ENCODE assay signal across 8 mouse cellular contexts in genomic region chr2:168980859-168981258, GRCm38 (mm10). TPM values are rescaled to one million over a fixed set of nuclear protein-coding genes. Genes with fewer than 3 reads are reported as not detected.
DNase-seq lines count a peak whose midpoint lies in the region; ATAC-seq lines count a peak whose summit lies in the region.

No protein-coding gene starts in this region.

- H3K4me2 ChIP-seq in embryonic facial prominence, embryonic 13.5 days, result peak overlapping the region; percentile 2
- H3K4me2 ChIP-seq in heart, embryonic 16.5 days (ENCODE audit: low read depth, low read length), result peak overlapping the region; percentile 30; the same call in 1 of the 2 replicates

- peak; percentile 27 for DNase-seq in thymus, postnatal 14 days
- no peak for DNase-seq in thymus, adult 18-20 months
- DNase-seq in layer of hippocampus, postnatal 36 days, result peak; percentile 35 to 55
- DNase-seq in lung, postnatal 14 days, result peak; percentile 22
- DNase-seq in right cerebral cortex, postnatal 10 days (ENCODE audit: low spot score in 2 of 2), result peak; percentile 77 to 84
- no peak for DNase-seq in thymus, postnatal 25 days

- H3K4me3 ChIP-seq in embryonic facial prominence, embryonic 13.5 days, result peak overlapping the region; percentile 13; the same call in 1 of the 2 replicates
- no peak overlapping the region for H3K4me3 ChIP-seq in heart, embryonic 16.5 days (ENCODE audit: low read length)

- no peaks in the 10 kb centered on the region for H3K36me3 ChIP-seq in embryonic facial prominence, embryonic 13.5 days
- no peaks in the 10 kb centered on the region for H3K36me3 ChIP-seq in heart, embryonic 16.5 days (ENCODE audit: control insufficient read depth, insufficient read depth)

- peak; percentile 64; the same call in 1 of the 2 replicates for ATAC-seq in embryonic facial prominence, embryonic 13.5 days (ENCODE audit: insufficient number of reproducible peaks, insufficient read depth, low FRiP score, low TSS enrichment, low read depth)
- peak; percentile 78 for ATAC-seq in heart, embryonic 16.5 days (replicated peaks; ENCODE audit: extremely low read depth, insufficient read depth, low FRiP score)

- no peak overlapping the region for H3K27ac ChIP-seq in embryonic facial prominence, embryonic 13.5 days
- H3K27ac ChIP-seq in heart, embryonic 16.5 days (ENCODE audit: low read length), result no peak overlapping the region

- no peak overlapping the region for H3K9ac ChIP-seq in embryonic facial prominence, embryonic 13.5 days
- H3K9ac ChIP-seq in heart, embryonic 16.5 days (ENCODE audit: low read length), result no peak overlapping the region

- H3K4me1 ChIP-seq in embryonic facial prominence, embryonic 13.5 days, result no peaks in the 10 kb centered on the region
- H3K4me1 ChIP-seq in heart, embryonic 16.5 days (ENCODE audit: control insufficient read depth, insufficient read depth, low read length), result no peaks in the 10 kb centered on the region

- WGBS in embryonic facial prominence, embryonic 13.5 days, result 49% methylated on average over 6 of the region's 6 CpGs
- WGBS in heart, embryonic 16.5 days, result 44% methylated on average over 6 of the region's 6 CpGs

- no peaks in the 10 kb centered on the region for H3K27me3 ChIP-seq in embryonic facial prominence, embryonic 13.5 days
- no peaks in the 10 kb centered on the region for H3K27me3 ChIP-seq in heart, embryonic 16.5 days (ENCODE audit: control insufficient read depth, insufficient read depth, low read length)

- peaks cover 5% of the 10 kb centered on the region; the same call in 1 of the 2 replicates for H3K9me3 ChIP-seq in embryonic facial prominence, embryonic 13.5 days
- peaks cover 4% of the 10 kb centered on the region for H3K9me3 ChIP-seq in heart, embryonic 16.5 days (replicated peaks; ENCODE audit: control insufficient read depth, low read length)

RNA-seq across cellular contexts. Expression of gene Zfp64, which starts 25.5 kb away (rescaled TPM):
- polyA plus RNA-seq in embryonic facial prominence, embryonic 13.5 days (2015; fragmentation: Nextera tagmentation; extraction: Ambion mirVana), result 54.0 and 54.8 TPM in 2 replicates
- polyA plus RNA-seq in heart, embryonic 16.5 days (2015; fragmentation: Nextera tagmentation; extraction: Ambion mirVana), result 16.3 and 18.3 TPM in 2 replicates
- 10 to 100 TPM; 15.8 to 16.0 TPM for total RNA-seq in layer of hippocampus, postnatal 36 days (2021)

Comparison
In these comparisons a context has a peak if more than half of its experiments do, and no peak if none do; other contexts are left out.
1. DNase-seq: peak in thymus, postnatal 14 days (single experiment), layer of hippocampus, postnatal 36 days (2 of 2), lung, postnatal 14 days (single experiment) and right cerebral cortex, postnatal 10 days (2 of 2); none in thymus, adult 18-20 months (0 of 2) and thymus, postnatal 25 days (single experiment).